In the genomic region with DNA sequence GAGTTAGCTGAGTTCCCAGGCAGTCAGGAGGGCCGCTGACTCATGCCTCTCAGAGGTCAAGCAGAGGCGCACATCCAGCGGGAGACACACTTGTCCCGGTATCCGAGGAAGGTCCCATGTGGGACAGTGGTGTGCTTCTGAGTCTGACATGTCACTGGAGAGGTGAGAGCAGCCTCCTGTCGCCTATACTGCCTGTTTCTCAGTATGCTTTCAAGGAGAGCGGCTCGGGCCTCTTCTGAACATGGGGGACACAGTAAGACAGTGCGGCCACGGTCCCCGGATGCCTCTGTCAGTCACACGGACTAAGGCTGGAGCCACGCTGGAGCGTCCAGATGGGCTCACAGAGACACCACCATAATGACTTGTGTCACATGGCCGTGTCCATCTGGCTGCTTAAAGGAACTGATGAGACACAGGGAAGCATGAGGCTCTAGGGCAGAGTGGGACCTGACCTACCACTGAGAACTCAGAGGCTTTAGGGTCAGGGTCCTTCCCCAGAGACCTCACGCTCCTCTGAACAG, we compare ENCODE assay signal across 24 mouse cellular contexts. TPM values are rescaled to one million over a fixed set of nuclear protein-coding genes. Genes with fewer than 3 reads are reported as not detected.
DNase-seq lines count a peak whose midpoint lies in the region; ATAC-seq lines count a peak whose summit lies in the region.
"Had no signal": no experiment of that assay in that cellular context is flagged by ENCODE, and none has a peak within 500 bp of the region (broad histone marks: within the 10 kb centered on the region; RNA-seq: fewer than 3 reads in every experiment).

No protein-coding gene starts in this region.

- no peaks in the 10 kb centered on the region for H3K27me3 ChIP-seq in hindbrain, embryonic 10.5 days (ENCODE audit: insufficient read depth, poor library complexity, severe bottlenecking)
- H3K27me3 ChIP-seq in hindbrain, embryonic 14.5 days (ENCODE audit: control insufficient read depth, insufficient read depth, low read length), result no peaks in the 10 kb centered on the region
- no peaks in the 10 kb centered on the region for H3K27me3 ChIP-seq in neural tube, embryonic 14.5 days (ENCODE audit: control insufficient read depth, insufficient read depth, low read length)
- no peaks in the 10 kb centered on the region for H3K27me3 ChIP-seq in neural tube, embryonic 15.5 days (replicated peaks)
- H3K27me3 ChIP-seq: embryonic facial prominence, embryonic 15.5 days had no signal

- peak; percentile 4 to 11 for DNase-seq in adrenal gland, postnatal 36 days
- DNase-seq in adrenal gland, postnatal 14 days, result no peak
- DNase-seq in hindbrain, embryonic 10.5 days (ENCODE audit: low spot score), result peak; percentile 42
- no peak for DNase-seq in hindbrain, embryonic 14.5 days (ENCODE audit: low spot score)
- DNase-seq in thymus, postnatal 4 days, result no peak
- DNase-seq in spleen, postnatal 10 days (ENCODE audit: low spot score in 2 of 2), result no peak
- DNase-seq: gastrocnemius, postnatal 36 days; heart, postnatal 14 days; layer of hippocampus, postnatal 36 days; lung, embryonic 14.5 days; lung, postnatal 4 days; right cerebral cortex, postnatal 4 days had no signal

- WGBS in hindbrain, embryonic 10.5 days, result 66% methylated on average over 16 of the region's 16 CpGs
- 52% methylated on average over 16 of the region's 16 CpGs for WGBS in hindbrain, embryonic 14.5 days
- WGBS in neural tube, embryonic 14.5 days, result 65% methylated on average over 16 of the region's 16 CpGs
- 70% methylated on average over 16 of the region's 16 CpGs for WGBS in neural tube, embryonic 15.5 days

- no peak overlapping the region for H3K4me2 ChIP-seq in hindbrain, embryonic 14.5 days (replicated peaks)
- no peak overlapping the region for H3K4me2 ChIP-seq in neural tube, embryonic 14.5 days (ENCODE audit: low read depth, low read length)
- no peak overlapping the region for H3K4me2 ChIP-seq in neural tube, embryonic 15.5 days
- H3K4me2 ChIP-seq: embryonic facial prominence, embryonic 15.5 days; heart, embryonic 11.5 days; liver, embryonic 12.5 days; lung, embryonic 14.5 days; midbrain, embryonic 12.5 days had no signal

- peaks cover 54% of the 10 kb centered on the region for H3K4me1 ChIP-seq in hindbrain, embryonic 10.5 days (replicated peaks)
- H3K4me1 ChIP-seq in hindbrain, embryonic 14.5 days (replicated peaks; ENCODE audit: control insufficient read depth, insufficient read depth, low read length), result peaks cover 28% of the 10 kb centered on the region
- H3K4me1 ChIP-seq in neural tube, embryonic 14.5 days (ENCODE audit: control insufficient read depth, insufficient read depth, low read length), result peaks cover 10% of the 10 kb centered on the region
- H3K4me1 ChIP-seq in neural tube, embryonic 15.5 days, result peaks cover 43% of the 10 kb centered on the region
- H3K4me1 ChIP-seq: embryonic facial prominence, embryonic 15.5 days; liver, embryonic 12.5 days had no signal

- H3K4me3 ChIP-seq in hindbrain, embryonic 10.5 days, result no peak overlapping the region
- no peak overlapping the region for H3K4me3 ChIP-seq in hindbrain, embryonic 14.5 days (replicated peaks; ENCODE audit: low read length)
- H3K4me3 ChIP-seq in neural tube, embryonic 14.5 days (ENCODE audit: low read depth, low read length), result no peak overlapping the region
- H3K4me3 ChIP-seq in neural tube, embryonic 15.5 days (replicated peaks), result no peak overlapping the region
- H3K4me3 ChIP-seq: embryonic facial prominence, embryonic 15.5 days; forebrain, embryonic 10.5 days; liver, embryonic 12.5 days; midbrain, embryonic 12.5 days had no signal

- H3K9me3 ChIP-seq in hindbrain, embryonic 10.5 days, result no peaks in the 10 kb centered on the region
- H3K9me3 ChIP-seq in hindbrain, embryonic 14.5 days (ENCODE audit: control insufficient read depth, low read length), result no peaks in the 10 kb centered on the region
- no peaks in the 10 kb centered on the region for H3K9me3 ChIP-seq in neural tube, embryonic 14.5 days (ENCODE audit: control insufficient read depth, low read length)
- no peaks in the 10 kb centered on the region for H3K9me3 ChIP-seq in neural tube, embryonic 15.5 days (replicated peaks)
- H3K9me3 ChIP-seq: embryonic facial prominence, embryonic 15.5 days; forebrain, embryonic 10.5 days; G1E; liver, embryonic 12.5 days; midbrain, embryonic 12.5 days had no signal

- H3K9ac ChIP-seq in hindbrain, embryonic 14.5 days, result no peak overlapping the region
- H3K9ac ChIP-seq in neural tube, embryonic 14.5 days (replicated peaks; ENCODE audit: low read depth, low read length), result no peak overlapping the region
- no peak overlapping the region for H3K9ac ChIP-seq in neural tube, embryonic 15.5 days (replicated peaks)
- H3K9ac ChIP-seq: embryonic facial prominence, embryonic 15.5 days; liver, embryonic 12.5 days; lung, embryonic 14.5 days; midbrain, embryonic 12.5 days had no signal

- no peak for ATAC-seq in hindbrain, embryonic 14.5 days (ENCODE audit: low FRiP score)
- peak; percentile 19; the same call in 1 of the 2 replicates for ATAC-seq in neural tube, embryonic 14.5 days (ENCODE audit: low read depth)
- ATAC-seq in neural tube, embryonic 15.5 days (ENCODE audit: low FRiP score), result no peak
- ATAC-seq: CD4-positive, CD25-positive, alpha-beta regulatory T cell, adult 4 months; liver, embryonic 12.5 days had no signal

- no peaks in the 10 kb centered on the region for H3K36me3 ChIP-seq in hindbrain, embryonic 10.5 days
- H3K36me3 ChIP-seq in hindbrain, embryonic 14.5 days (replicated peaks; ENCODE audit: control insufficient read depth, insufficient read depth), result no peaks in the 10 kb centered on the region
- H3K36me3 ChIP-seq in neural tube, embryonic 14.5 days (ENCODE audit: control insufficient read depth, insufficient read depth, low read length), result no peaks in the 10 kb centered on the region
- no peaks in the 10 kb centered on the region for H3K36me3 ChIP-seq in neural tube, embryonic 15.5 days
- H3K36me3 ChIP-seq: embryonic facial prominence, embryonic 15.5 days; forebrain, embryonic 10.5 days; G1E; liver, embryonic 12.5 days; midbrain, embryonic 12.5 days had no signal

- H3K27ac ChIP-seq in hindbrain, embryonic 10.5 days, result peak overlapping the region; percentile 31
- no peak overlapping the region for H3K27ac ChIP-seq in hindbrain, embryonic 14.5 days
- H3K27ac ChIP-seq in neural tube, embryonic 14.5 days (ENCODE audit: low read depth, low read length), result no peak overlapping the region
- no peak overlapping the region for H3K27ac ChIP-seq in neural tube, embryonic 15.5 days (replicated peaks)
- H3K27ac ChIP-seq: embryonic facial prominence, embryonic 15.5 days; forebrain, embryonic 10.5 days; liver, embryonic 12.5 days; midbrain, embryonic 12.5 days had no signal

RNA-seq across cellular contexts. Expression of gene Kcnc1, which starts 21.9 kb away (rescaled TPM):
- total RNA-seq in adrenal gland, postnatal 36 days (2021), result under 1 TPM; 0.13 to 0.16 TPM
- 0.44 and 0.56 TPM in 2 replicates for total RNA-seq in adrenal gland, postnatal 14 days (2021)
- polyA plus RNA-seq in hindbrain, embryonic 10.5 days (2016; fragmentation: Nextera tagmentation; extraction: Ambion mirVana), result 0.83 and 2.3 TPM in 2 replicates
- polyA plus RNA-seq in hindbrain, embryonic 14.5 days (2014; fragmentation: Nextera tagmentation; extraction: Ambion mirVana), result 16.6 and 20.8 TPM in 2 replicates
- polyA plus RNA-seq in neural tube, embryonic 14.5 days (2014; fragmentation: Nextera tagmentation; extraction: Ambion mirVana), result 16.1 and 20.5 TPM in 2 replicates
- polyA plus RNA-seq in neural tube, embryonic 15.5 days (2015; fragmentation: Nextera tagmentation; extraction: Ambion mirVana), result 16.8 and 19.4 TPM in 2 replicates
- polyA plus RNA-seq: G1E; kidney, embryonic 14.5 days had no signal

RNA-seq across cellular contexts. Expression of gene Myod1, which starts 41.9 kb away (rescaled TPM):
- total RNA-seq in adrenal gland, postnatal 36 days (2021), result not detected
- not detected in 2 replicates for total RNA-seq in adrenal gland, postnatal 14 days (2021)
- 0.18 and 0.25 TPM in 2 replicates for polyA plus RNA-seq in hindbrain, embryonic 10.5 days (2016; fragmentation: Nextera tagmentation; extraction: Ambion mirVana)
- 0.10 and 0.11 TPM in 2 replicates for polyA plus RNA-seq in hindbrain, embryonic 14.5 days (2014; fragmentation: Nextera tagmentation; extraction: Ambion mirVana)
- 0.24 TPM in 1 of 2 replicates, not detected in the other for polyA plus RNA-seq in neural tube, embryonic 14.5 days (2014; fragmentation: Nextera tagmentation; extraction: Ambion mirVana)
- 2.2 and 2.3 TPM in 2 replicates for polyA plus RNA-seq in neural tube, embryonic 15.5 days (2015; fragmentation: Nextera tagmentation; extraction: Ambion mirVana)
- total RNA-seq: heart, postnatal 14 days; layer of hippocampus, postnatal 36 days had no signal
- polyA plus RNA-seq: CD4-positive, CD25-positive, alpha-beta regulatory T cell, adult 4 months; forebrain, embryonic 10.5 days; G1E; intestine, embryonic 14.5 days; large intestine, adult 2 months; midbrain, embryonic 12.5 days had no signal

Comparison
In these comparisons a context has a peak if more than half of its experiments do, and no peak if none do; other contexts are left out.
1. DNase-seq: peak in adrenal gland, postnatal 36 days (2 of 2) and hindbrain, embryonic 10.5 days (single experiment); none in adrenal gland, postnatal 14 days (single experiment), hindbrain, embryonic 14.5 days (single experiment), thymus, postnatal 4 days (single experiment) and spleen, postnatal 10 days (0 of 2).